Mouse (Mus musculus) bone marrow macrophage, adult 2 months (primary cell): ENCODE results near the gene Mip.

Source experiments
- CTCF ChIP-seq: IDR thresholded peaks from 2 replicates; pipeline ENCODE4 v1.5.1; 2012; ENCODE audit warnings: low read depth, mild to moderate bottlenecking, low read length, moderate library complexity
- POLR2A ChIP-seq: IDR thresholded peaks from 2 replicates; pipeline ENCODE4 v1.6.1; 2012; ENCODE audit warnings: mild to moderate bottlenecking, low read depth, low read length, borderline replicate concordance

GRCm38 (mm10) chr10:128270866-128271265 is 45.2 kb downstream of the Mip start:
- TF ChIP-seq CTCF (no peak), POLR2A (no peak)
